Mouse (Mus musculus): ENCODE results near the gene Hax1. TPM values are rescaled to one million over a fixed set of nuclear protein-coding genes. Genes with fewer than 3 reads are reported as not detected.

The Hax1 gene
- 114 TPM in 2 replicates for polyA plus RNA-seq (2015; fragmentation: Nextera tagmentation; extraction: Ambion mirVana)

GRCm38 (mm10) chr3:89998612-89999054 is at the start of gene Hax1:
Gene Hax1, minus strand, starts transcription at chr3:89998780.
- peak within 1 kb of the TSS; percentile 51 for H3K4me3 ChIP-seq (ENCODE audit: low read length)
- H3K4me1 ChIP-seq (ENCODE audit: control insufficient read depth, insufficient read depth, low read depth, low read length) = peaks cover 13% of the 10 kb centered on the region
- no peaks in the 10 kb centered on the region for H3K9me3 ChIP-seq (ENCODE audit: control insufficient read depth, low read length)
- peak within 1 kb of the TSS; percentile 72 for H3K4me2 ChIP-seq (ENCODE audit: low read length)
- peak; percentile 95 for ATAC-seq
- no peaks in the 10 kb centered on the region for H3K27me3 ChIP-seq (replicated peaks; ENCODE audit: control insufficient read depth, insufficient read depth, low read length)
- peak within 1 kb of the TSS; percentile 93 for H3K27ac ChIP-seq (ENCODE audit: low read depth, low read length)
- H3K9ac ChIP-seq (ENCODE audit: low read depth, low read length) = peak within 1 kb of the TSS; percentile 64
- H3K36me3 ChIP-seq (ENCODE audit: control insufficient read depth, insufficient read depth, low read length) = peaks cover 14% of the 10 kb centered on the region
- WGBS = under 1% methylated on average over 26 of the region's 26 CpGs

DNA sequence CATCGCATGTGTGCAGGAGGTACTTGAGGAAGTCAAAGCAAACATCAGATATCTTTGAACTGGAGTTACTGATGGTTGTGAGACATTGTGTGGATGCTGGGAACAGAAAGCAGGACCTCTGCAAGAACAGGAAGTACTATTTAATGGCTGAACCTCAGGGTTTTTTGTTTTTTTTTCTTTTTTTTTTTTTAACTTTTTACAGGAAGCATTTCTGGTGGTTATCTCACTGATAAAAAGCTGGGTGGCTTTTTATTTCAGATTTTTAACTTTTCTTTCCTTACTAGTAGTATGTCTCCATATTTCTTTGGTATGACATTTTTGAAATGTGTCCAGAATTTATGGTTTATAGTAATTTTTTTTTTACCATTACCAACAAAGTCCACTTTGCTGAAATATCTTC is 37.7 kb upstream of the Hax1 start:
- Histone ChIP-seq H3K4me1 (ENCODE audit: control insufficient read depth, insufficient read depth, low read depth, low read length) (no peaks in the 10 kb centered on the region), H3K27me3 (replicated peaks; ENCODE audit: control insufficient read depth, insufficient read depth, low read length) (no peaks in the 10 kb centered on the region), H3K9ac (ENCODE audit: low read depth, low read length) (no peak overlapping the region), H3K4me3 (ENCODE audit: low read length) (no peak overlapping the region), H3K4me2 (ENCODE audit: low read length) (no peak overlapping the region), H3K36me3 (ENCODE audit: control insufficient read depth, insufficient read depth, low read length) (peaks cover 41% of the 10 kb centered on the region), H3K9me3 (ENCODE audit: control insufficient read depth, low read length) (no peaks in the 10 kb centered on the region), H3K27ac (ENCODE audit: low read depth, low read length) (no peak overlapping the region)
- WGBS = 97% methylated on average over 1 of the region's 1 CpGs
- ATAC-seq = no peak

- Histone ChIP-seq H3K4me2 (ENCODE audit: low read length) (no peak overlapping the region), H3K36me3 (ENCODE audit: control insufficient read depth, insufficient read depth, low read length) (peaks cover 43% of the 10 kb centered on the region), H3K27me3 (replicated peaks; ENCODE audit: control insufficient read depth, insufficient read depth, low read length) (no peaks in the 10 kb centered on the region), H3K9ac (ENCODE audit: low read depth, low read length) (no peak overlapping the region), H3K9me3 (ENCODE audit: control insufficient read depth, low read length) (no peaks in the 10 kb centered on the region), H3K27ac (ENCODE audit: low read depth, low read length) (no peak overlapping the region), H3K4me1 (ENCODE audit: control insufficient read depth, insufficient read depth, low read depth, low read length) (no peaks in the 10 kb centered on the region), H3K4me3 (ENCODE audit: low read length) (no peak overlapping the region)
- no peak for ATAC-seq
- WGBS = 92% methylated on average over 2 of the region's 2 CpGs
Measured at GRCm38 (mm10) chr3:90034653-90035052, 36.1 kb upstream of the Hax1 start.

- H3K9ac ChIP-seq (ENCODE audit: low read depth, low read length) = no peak overlapping the region
Measured at GRCm38 (mm10) chr3:90016626-90017025, 18.0 kb upstream of the Hax1 start.

DNA sequence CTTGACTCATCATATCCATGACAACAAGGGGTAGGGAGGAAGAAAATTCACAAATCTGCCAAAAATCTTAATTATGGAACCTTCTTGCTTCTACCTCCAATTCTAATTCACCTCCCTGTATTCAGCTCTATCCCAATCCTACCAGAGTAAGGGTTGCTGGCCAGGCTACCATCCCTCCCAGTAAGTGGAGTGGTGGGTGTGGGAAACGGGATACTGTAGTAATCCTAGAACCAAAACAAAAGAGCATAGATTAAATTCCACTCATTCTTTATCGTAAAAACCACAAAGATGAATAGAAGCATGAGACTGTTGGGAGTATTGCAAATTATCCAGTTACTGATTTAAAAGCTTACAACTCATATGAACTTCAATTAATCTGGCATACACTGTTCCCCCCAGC is 11.7 kb upstream of the Hax1 start:
- Histone ChIP-seq H3K9me3 (ENCODE audit: control insufficient read depth, low read length) (no peaks in the 10 kb centered on the region), H3K27me3 (replicated peaks; ENCODE audit: control insufficient read depth, insufficient read depth, low read length) (no peaks in the 10 kb centered on the region), H3K9ac (ENCODE audit: low read depth, low read length) (no peak overlapping the region), H3K4me3 (ENCODE audit: low read length) (no peak overlapping the region), H3K4me2 (ENCODE audit: low read length) (no peak overlapping the region), H3K36me3 (ENCODE audit: control insufficient read depth, insufficient read depth, low read length) (peaks cover 62% of the 10 kb centered on the region), H3K27ac (ENCODE audit: low read depth, low read length) (no peak overlapping the region), H3K4me1 (ENCODE audit: control insufficient read depth, insufficient read depth, low read depth, low read length) (no peaks in the 10 kb centered on the region)
- ATAC-seq = no peak
- 89% methylated on average over 2 of the region's 2 CpGs for WGBS

More at GRCm38 (mm10) chr3:90016626-90017025, 18.0 kb upstream of the Hax1 start:
- no peak overlapping the region for H3K27ac ChIP-seq (ENCODE audit: low read depth, low read length)
- no peaks in the 10 kb centered on the region for H3K4me1 ChIP-seq (ENCODE audit: control insufficient read depth, insufficient read depth, low read depth, low read length)
- no peak for ATAC-seq
- no peak overlapping the region for H3K4me2 ChIP-seq (ENCODE audit: low read length)
- peaks cover 69% of the 10 kb centered on the region for H3K36me3 ChIP-seq (ENCODE audit: control insufficient read depth, insufficient read depth, low read length)
- no peak overlapping the region for H3K4me3 ChIP-seq (ENCODE audit: low read length)
- WGBS = 95% methylated on average over 4 of the region's 4 CpGs
- H3K9me3 ChIP-seq (ENCODE audit: control insufficient read depth, low read length) = no peaks in the 10 kb centered on the region
- H3K27me3 ChIP-seq (replicated peaks; ENCODE audit: control insufficient read depth, insufficient read depth, low read length) = no peaks in the 10 kb centered on the region

DNA sequence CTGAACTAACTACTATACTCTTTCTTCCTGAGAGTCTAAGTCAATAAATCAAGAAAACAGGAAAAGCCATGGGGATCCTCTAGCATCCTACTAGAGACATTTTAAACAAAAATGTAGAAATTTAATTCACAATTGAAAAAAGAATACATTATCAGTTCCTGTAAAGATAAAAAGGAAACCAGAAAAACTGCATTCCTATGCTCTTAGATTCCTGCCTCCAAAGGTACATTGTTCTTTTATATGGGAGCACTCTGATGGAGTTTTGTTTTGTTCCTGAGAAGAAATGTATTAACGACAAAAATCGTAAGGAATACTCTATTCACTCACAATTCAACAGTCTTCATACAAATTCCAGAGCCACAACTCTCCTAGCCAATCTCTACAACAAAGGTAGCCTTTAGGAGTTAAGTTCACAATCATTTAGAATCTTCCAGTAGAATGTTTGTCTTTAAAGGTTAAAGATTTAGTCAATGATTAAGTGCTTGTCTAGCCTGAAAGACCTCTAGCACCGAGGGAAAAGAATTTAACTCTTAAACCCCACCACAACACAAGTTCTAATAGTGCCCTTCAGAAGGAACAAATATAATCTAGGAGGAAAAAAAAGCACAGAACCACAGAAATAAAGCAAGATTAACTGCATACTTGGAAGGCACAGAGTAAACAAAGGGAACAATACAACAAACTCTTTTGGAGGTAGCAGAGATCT is 5.7 kb upstream of the Hax1 start:
- no peak overlapping the region for H3K4me3 ChIP-seq (ENCODE audit: low read length)
- no peak overlapping the region for H3K27ac ChIP-seq (ENCODE audit: low read depth, low read length)
- H3K27me3 ChIP-seq (replicated peaks; ENCODE audit: control insufficient read depth, insufficient read depth, low read length) = no peaks in the 10 kb centered on the region
- no peaks in the 10 kb centered on the region for H3K9me3 ChIP-seq (ENCODE audit: control insufficient read depth, low read length)
- H3K4me2 ChIP-seq (ENCODE audit: low read length) = no peak overlapping the region
- peaks cover 3% of the 10 kb centered on the region for H3K4me1 ChIP-seq (ENCODE audit: control insufficient read depth, insufficient read depth, low read depth, low read length)
- H3K9ac ChIP-seq (ENCODE audit: low read depth, low read length) = no peak overlapping the region
- 68% methylated on average over 3 of the region's 3 CpGs for WGBS
- peaks cover 36% of the 10 kb centered on the region for H3K36me3 ChIP-seq (ENCODE audit: control insufficient read depth, insufficient read depth, low read length)
- no peak for ATAC-seq

GRCm38 (mm10) chr3:89999830-90000229 is 1.2 kb upstream of the Hax1 start:
- Histone ChIP-seq H3K4me1 (ENCODE audit: control insufficient read depth, insufficient read depth, low read depth, low read length) (peaks cover 13% of the 10 kb centered on the region), H3K36me3 (ENCODE audit: control insufficient read depth, insufficient read depth, low read length) (peaks cover 11% of the 10 kb centered on the region), H3K4me2 (ENCODE audit: low read length) (no peak overlapping the region), H3K9ac (ENCODE audit: low read depth, low read length) (no peak overlapping the region), H3K4me3 (ENCODE audit: low read length) (no peak overlapping the region), H3K27ac (ENCODE audit: low read depth, low read length) (no peak overlapping the region), H3K27me3 (replicated peaks; ENCODE audit: control insufficient read depth, insufficient read depth, low read length) (no peaks in the 10 kb centered on the region), H3K9me3 (ENCODE audit: control insufficient read depth, low read length) (no peaks in the 10 kb centered on the region)
- 88% methylated on average over 4 of the region's 4 CpGs for WGBS
- no peak for ATAC-seq

GRCm38 (mm10) chr3:89999090-89999489 is 510 bp upstream of the Hax1 start:
- H3K4me1 ChIP-seq (ENCODE audit: control insufficient read depth, insufficient read depth, low read depth, low read length) = peaks cover 13% of the 10 kb centered on the region
- H3K36me3 ChIP-seq (ENCODE audit: control insufficient read depth, insufficient read depth, low read length) = peaks cover 14% of the 10 kb centered on the region
- H3K27ac ChIP-seq (ENCODE audit: low read depth, low read length) = peak overlapping the region; percentile 93
- peak overlapping the region; percentile 64 for H3K9ac ChIP-seq (ENCODE audit: low read depth, low read length)
- 20% methylated on average over 8 of the region's 8 CpGs for WGBS
- peak overlapping the region; percentile 72 for H3K4me2 ChIP-seq (ENCODE audit: low read length)
- H3K27me3 ChIP-seq (replicated peaks; ENCODE audit: control insufficient read depth, insufficient read depth, low read length) = no peaks in the 10 kb centered on the region
- ATAC-seq = peak; percentile 2; the same call in 1 of the 2 replicates
- H3K4me3 ChIP-seq (ENCODE audit: low read length) = peak overlapping the region; percentile 51
- H3K9me3 ChIP-seq (ENCODE audit: control insufficient read depth, low read length) = no peaks in the 10 kb centered on the region

DNA sequence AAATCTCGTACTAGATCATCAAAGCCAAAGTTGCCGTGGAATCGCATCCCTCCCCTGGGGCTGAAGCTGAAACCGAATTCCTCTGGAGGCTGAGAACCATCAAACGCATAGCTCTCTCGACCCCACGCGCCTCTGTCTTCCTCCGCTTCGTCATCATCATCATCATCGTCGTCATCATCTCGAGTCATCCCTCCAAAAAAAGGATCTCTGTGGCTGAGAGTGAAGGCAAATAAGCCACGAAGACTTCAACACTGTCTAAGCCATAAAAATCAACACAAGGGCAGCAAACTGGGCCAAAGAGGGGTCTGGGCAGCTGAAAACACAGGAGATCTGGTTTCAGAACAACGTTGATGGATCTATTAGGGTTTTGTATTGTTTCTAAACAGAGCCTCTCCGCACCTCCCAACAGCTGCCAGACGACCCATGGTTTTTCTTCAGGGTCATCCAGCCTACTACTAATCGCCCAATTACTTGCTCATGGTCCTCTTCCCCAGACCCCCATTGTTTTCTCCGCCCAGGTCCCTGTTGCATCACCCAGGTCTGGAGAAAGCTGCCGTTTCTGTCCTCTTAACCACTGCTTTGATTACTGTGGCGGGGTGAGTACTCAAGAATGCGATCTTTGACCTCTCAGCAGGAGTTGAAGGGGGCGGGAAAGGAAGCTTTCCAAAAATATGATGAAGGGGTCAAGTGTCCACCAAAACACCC is 637 bp downstream of the Hax1 start:
- Histone ChIP-seq H3K9ac (ENCODE audit: low read depth, low read length) (peak overlapping the region; percentile 64), H3K4me1 (ENCODE audit: control insufficient read depth, insufficient read depth, low read depth, low read length) (peaks cover 13% of the 10 kb centered on the region), H3K36me3 (ENCODE audit: control insufficient read depth, insufficient read depth, low read length) (peaks cover 14% of the 10 kb centered on the region), H3K4me2 (ENCODE audit: low read length) (peak overlapping the region; percentile 70), H3K9me3 (ENCODE audit: control insufficient read depth, low read length) (no peaks in the 10 kb centered on the region), H3K27me3 (replicated peaks; ENCODE audit: control insufficient read depth, insufficient read depth, low read length) (no peaks in the 10 kb centered on the region), H3K4me3 (ENCODE audit: low read length) (peak overlapping the region; percentile 51), H3K27ac (ENCODE audit: low read depth, low read length) (peak overlapping the region; percentile 35; the same call in 1 of the 2 replicates)
- 13% methylated on average over 20 of the region's 23 CpGs for WGBS
- peak; percentile 59 for ATAC-seq

Data from hindbrain, embryonic 16.5 days (tissue).